Mouse (Mus musculus) left cerebral cortex, adult 18-20 months (tissue): ENCODE measurements around the gene Ms4a14. TPM values are rescaled to one million over a fixed set of nuclear protein-coding genes. Genes with fewer than 3 reads are reported as not detected.
"Not testable (repeated sequence)": the region's sequence is repeated elsewhere in the genome, so short reads cannot be mapped to it uniquely, and the experiment has no call there.

Experiments used
- DNase-seq, 2 experiments: peaks; one replicate each; pipeline ENCODE4 v3.0.0; 2021 to 2022; ENCODE audit warnings: low spot score in 2 of 2, mixed read lengths in 1 of 2
- total RNA-seq, 2 experiments: library from RNA; stranded (reverse); gene quantifications; 2 replicates each; pipeline ENCODE4 v1.2.3; 2021

Ms4a14 gene
- total RNA-seq, 2 experiments from 2014 or later: not detected

DNA sequence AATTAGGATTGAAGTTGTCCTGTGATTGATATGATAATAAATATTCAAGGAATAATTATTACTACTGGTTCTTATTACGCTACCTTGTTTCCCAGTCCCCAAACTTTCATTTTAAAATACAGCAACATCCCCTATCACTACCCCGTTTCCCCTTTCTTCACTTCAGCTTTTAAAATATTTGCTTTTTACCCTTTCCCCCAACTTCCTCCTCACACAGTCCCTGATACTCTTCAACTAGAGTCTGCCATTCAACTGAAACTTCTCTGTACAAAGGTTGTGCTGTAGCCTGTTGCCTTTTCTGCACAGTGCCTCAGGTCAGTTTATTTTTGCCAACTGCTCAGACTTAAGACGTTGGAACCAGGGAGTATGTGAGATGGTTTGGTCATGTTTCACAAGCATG lies 50.7 kb downstream of the Ms4a14 start:
- DNase-seq: no peak

DNA sequence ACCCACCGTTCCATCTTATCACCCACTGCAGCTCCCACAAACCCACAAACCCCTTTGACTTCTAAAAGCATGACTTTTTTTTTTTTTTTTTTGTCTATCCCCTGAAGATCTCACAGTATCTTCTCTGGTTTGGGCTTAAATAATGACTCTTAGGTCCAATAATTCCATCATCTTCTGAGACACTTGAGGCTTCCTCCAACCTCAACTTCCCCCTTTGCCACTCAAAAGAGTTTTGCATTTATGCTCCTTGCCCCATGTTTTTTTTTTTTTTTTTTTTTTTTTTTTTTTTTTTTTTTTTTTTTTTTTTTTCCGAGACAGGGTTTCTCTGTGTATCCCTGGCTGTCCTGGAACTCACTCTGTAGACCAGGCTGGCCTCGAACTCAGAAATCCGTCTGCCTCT lies 51.3 kb downstream of the Ms4a14 start:
- DNase-seq: not testable (repeated sequence)

DNA sequence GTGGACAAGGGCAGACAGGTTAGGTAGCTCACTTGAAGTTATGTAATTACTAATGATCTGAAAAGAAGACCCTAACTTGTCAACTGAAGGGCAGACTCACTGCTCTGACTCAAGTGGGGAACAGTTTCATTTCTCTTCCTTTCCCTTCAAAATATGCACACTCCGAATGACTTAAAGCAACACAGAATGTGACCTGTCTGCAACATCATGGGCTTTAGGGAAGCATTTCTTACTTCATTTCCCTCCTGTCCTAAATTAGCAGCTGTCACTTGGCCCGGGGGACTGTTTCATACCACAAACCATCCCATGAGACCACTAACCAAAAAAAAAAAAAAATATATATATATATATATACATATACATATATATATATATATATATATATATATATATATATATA lies 52.7 kb downstream of the Ms4a14 start:
- no peak for DNase-seq

Other genes starting within 250 kb of the Ms4a14 start
- under 1 TPM in 1 of 2 experiments, not detected in 1; 0.46 TPM for gene Ms4a8a, start 233.4 kb downstream of the Ms4a14 start, total RNA-seq
- gene 1700017D01Rik, start 183.6 kb downstream of the Ms4a14 start, total RNA-seq: not detected
- gene 1700025F22Rik, start 149.1 kb downstream of the Ms4a14 start, total RNA-seq: not detected
- not detected for gene Ms4a13, start 117.7 kb downstream of the Ms4a14 start, total RNA-seq
- not detected for gene Ms4a12, start 82.0 kb downstream of the Ms4a14 start, total RNA-seq
- gene Ms4a1, start 48.2 kb downstream of the Ms4a14 start, total RNA-seq: not detected
- not detected for gene Ms4a5, start 30.6 kb downstream of the Ms4a14 start, total RNA-seq
- under 1 TPM; 0.42 to 0.91 TPM for gene Ms4a7, start 21.7 kb upstream of the Ms4a14 start, total RNA-seq
- gene Ms4a4a, start 61.1 kb upstream of the Ms4a14 start, total RNA-seq: 1 to 10 TPM in 1 of 2 experiments, under 1 TPM in 1; 0.70 to 1.1 TPM
- gene Ms4a4c, start 90.3 kb upstream of the Ms4a14 start, total RNA-seq: under 1 TPM in 1 of 2 experiments, not detected in 1; 0.75 TPM
- not detected for gene Ms4a4b, start 129.1 kb upstream of the Ms4a14 start, total RNA-seq
- 1 to 10 TPM in 1 of 2 experiments, under 1 TPM in 1; 0.96 to 1.9 TPM for gene Ms4a6c, start 154.9 kb upstream of the Ms4a14 start, total RNA-seq
- under 1 TPM; 0.49 to 0.84 TPM for gene Gm8369, start 171.5 kb upstream of the Ms4a14 start, total RNA-seq
- 1 to 10 TPM; 1.4 to 3.1 TPM for gene Ms4a6b, start 202.1 kb upstream of the Ms4a14 start, total RNA-seq
- gene Ms4a4d, start 222.3 kb upstream of the Ms4a14 start, total RNA-seq: not detected